Mouse (Mus musculus): ENCODE results near the gene Gm32742.

Gene Gm32742

DNA sequence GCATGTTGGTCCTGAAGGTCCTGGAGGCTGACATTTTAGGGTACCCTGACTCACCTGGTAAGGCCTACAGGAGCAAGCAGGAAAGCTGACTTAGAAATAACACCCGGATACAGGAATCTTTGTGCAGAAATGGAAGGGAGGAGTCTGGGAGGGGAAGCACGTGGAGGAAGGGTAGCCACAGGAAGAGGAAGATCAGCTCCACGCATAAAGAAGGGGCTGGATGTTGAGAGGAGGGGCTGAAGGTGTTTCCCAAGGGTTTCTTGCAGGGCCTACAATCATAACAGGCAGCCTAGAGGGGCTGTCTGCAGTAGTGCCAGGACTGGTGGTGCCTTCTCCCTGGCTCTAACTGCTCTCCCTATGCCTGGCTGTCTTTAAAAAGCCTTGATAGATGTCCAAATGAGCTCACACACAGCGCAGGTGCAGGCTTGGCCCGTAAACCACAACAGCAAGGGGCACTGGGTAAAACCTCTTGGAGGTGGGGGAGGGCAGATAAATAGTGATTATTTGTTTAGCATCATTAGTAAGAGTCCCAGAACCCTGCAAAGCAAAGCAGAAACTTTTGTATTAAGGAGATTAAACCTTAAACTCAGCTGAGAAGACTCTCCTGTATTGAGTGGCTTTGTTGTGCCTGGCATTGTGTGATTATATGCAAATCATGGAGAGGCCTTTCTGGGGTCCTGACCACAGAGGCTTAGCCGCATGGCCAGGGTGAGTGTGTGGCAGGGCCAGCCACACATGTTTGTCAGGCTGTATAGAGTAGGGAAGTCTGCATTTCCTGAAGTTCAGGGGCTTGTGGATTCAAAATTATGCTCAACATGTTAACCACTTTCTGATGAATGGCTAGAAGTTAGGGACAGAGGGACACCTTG, at the start of gene Gm32742:
Gene Gm32742, minus strand, starts transcription at position 206 of the 869 bp plus-strand sequence.
- no peak for ATAC-seq (ENCODE audit: low TSS enrichment)

DNA sequence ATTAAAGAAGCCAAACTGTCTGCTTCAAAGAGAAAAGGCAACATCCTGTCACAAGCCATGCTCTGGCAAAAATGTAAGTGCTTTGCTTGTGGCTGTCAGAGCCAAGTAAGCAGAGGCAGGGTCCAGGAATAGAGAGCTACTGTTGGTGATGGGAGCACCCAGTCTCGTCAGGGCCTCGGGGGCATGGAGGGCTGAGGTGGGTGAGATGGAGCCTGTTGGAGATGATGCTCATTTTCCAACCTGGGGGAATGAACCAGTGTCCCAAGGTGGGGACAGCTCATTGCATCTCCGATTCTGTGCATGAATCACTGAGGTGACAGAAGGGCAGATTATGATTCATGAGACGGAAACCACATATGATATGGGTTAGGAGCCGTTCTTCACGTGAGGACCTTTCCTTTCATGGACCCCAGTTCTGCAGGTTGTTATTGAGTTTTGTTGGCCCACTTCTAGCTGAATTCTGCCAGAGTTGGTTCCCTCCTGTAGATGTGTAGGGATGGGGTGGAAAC, 48.5 kb upstream of the Gm32742 start:
- ATAC-seq (ENCODE audit: low TSS enrichment): no peak

DNA sequence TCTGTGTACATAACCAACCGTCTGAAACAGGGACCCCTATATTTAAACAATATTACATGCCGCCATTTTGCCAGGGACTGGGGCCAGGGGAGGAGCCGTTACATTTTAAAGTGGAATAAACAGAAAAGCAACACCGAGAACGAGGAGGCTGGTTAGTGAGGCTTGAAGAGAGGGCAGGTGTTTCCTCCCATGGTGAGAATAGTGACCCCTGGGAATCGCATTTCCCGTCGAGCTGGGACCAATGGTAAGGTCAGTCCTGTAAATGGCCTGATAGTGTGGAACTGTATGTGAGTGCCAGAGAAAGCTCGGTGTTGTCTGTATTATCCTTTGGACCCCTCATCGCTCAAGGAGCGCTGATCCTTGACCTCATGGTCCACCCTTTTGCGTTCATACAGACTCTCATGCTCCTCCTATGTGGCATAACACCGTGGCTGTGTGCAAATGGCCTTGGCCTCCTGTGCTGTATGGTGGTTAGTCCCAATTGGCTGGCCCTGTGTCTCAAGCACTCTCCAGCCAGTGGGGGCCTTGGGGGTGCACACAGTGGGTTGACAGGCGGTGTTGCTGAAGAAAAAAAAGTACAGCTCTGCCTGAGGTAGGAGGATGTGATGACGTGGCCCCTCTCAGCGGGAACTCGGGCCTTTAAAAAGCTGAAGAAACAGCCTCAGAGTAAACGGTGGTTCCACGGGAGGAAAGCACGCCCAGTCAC, 47.9 kb upstream of the Gm32742 start, which contains the start of gene Pou2af1:
Gene Pou2af1, plus strand, starts transcription at position 686 of the 706 bp plus-strand sequence.
- ATAC-seq (ENCODE audit: low TSS enrichment): no peak

DNA sequence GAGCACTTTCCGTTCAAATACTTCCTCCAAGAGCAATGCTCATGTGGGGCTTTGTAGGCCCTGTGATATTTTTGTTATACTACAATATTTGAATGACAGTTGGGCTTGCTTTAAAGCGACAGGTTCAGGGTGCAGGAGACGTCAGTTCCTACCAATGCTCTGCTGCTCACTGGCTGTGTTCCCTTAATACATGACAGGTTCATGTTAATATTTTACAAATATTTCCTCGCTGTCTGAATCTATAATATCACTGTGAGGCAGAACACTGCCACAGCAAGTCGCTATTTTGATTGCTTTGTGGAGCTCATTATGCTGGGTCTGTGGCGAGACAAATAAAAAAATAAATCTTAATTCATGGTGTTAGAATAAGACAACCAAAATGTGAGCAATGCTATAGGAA, 45.9 kb upstream of the Gm32742 start:
- no peak for ATAC-seq (ENCODE audit: low TSS enrichment)

DNA sequence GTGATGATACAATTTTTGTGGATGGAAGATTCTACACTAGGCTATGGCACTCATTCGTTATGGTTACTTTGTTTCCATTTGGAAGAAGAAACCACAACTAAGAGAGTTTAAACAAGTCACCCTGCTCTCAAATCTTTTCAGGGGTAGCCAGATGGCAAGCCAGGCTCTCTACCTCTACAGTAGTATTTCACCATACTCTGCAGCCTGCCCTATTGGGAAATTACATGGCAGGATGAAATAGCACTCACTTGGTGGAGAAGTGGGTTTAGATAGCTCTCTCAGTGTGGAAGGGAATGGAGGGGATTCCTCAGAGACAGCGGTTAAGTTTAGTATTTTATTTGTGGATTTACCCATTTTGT, 43.6 kb upstream of the Gm32742 start:
- no peak for ATAC-seq (ENCODE audit: low TSS enrichment)

DNA sequence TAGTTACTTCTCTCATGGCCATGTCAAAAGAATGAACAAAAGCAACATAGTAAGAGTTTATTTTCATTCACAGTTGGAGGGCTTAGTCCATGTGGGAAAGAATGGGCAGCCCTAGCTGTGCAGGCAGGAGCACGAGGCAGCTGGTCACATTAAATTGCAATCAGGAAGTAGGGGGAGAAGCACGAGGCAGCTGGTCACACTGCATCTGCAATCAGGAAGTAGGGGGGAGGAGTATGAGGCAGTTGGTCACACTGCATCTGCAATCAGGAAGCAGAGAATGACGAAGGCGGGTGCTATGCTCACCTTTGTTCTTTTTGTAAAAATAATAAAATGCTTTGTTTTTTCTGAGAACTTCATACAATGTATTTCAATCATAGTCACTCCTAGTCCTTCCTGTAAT, 29.5 kb upstream of the Gm32742 start:
- no peak for ATAC-seq (ENCODE audit: low TSS enrichment)

DNA sequence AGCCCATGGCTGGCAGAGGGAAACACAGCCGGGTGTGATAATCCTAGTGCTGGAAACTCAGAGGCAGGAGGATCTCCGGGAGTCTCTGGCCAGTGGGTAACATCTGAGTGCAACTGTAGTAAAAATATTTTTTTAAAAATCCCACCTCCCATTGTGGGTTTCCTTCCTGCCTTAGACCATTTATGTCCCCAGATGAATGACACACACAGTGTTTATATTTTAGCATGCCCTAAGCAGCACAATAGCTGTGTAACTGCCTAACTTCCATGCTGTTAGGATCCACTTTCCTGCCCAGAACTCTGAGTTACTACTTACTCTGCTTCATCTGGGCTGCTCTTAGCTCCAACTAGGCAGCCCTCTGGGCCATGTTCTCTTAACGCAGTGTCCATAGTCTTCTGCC, 25.3 kb upstream of the Gm32742 start:
- ATAC-seq (ENCODE audit: low TSS enrichment): no peak

DNA sequence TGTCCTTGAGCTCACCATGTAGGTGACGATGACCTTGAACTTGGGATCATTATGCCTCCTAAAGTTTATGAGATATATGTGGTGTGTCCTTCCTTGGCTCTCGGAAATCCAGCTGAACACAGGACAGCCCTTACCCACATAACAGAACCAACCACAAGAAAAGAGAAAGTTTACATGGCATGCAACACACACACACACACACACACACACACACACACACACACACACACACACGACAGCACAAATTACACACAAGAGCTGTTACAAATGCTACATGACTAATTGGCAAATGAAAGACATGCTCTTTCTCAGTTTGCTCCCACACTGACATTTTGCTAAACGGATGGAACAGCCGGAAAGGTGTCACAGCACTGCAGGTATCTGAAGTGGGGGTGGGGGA, 20.6 kb upstream of the Gm32742 start:
- no peak for ATAC-seq (ENCODE audit: low TSS enrichment)

DNA sequence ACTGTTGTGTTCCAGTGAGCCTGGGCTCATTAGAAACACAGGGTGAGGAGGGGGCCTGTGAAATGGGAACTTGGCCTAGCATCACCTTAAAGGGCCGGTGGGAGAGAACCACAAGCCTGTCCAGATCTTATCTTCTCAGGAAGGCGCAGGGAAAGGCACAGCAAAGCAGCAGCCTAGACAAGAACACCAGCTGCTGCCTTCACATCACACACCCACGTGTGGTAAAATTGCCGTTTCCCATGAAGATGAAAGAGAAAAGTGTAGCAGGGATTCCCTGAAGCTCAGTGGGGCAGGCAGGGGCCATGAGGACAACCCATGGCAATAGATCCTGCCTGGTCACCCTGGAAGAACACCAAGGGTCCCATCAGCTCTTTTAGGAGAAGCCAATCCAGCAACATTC, 20.1 kb upstream of the Gm32742 start:
- ATAC-seq (ENCODE audit: low TSS enrichment): peak; percentile 96

DNA sequence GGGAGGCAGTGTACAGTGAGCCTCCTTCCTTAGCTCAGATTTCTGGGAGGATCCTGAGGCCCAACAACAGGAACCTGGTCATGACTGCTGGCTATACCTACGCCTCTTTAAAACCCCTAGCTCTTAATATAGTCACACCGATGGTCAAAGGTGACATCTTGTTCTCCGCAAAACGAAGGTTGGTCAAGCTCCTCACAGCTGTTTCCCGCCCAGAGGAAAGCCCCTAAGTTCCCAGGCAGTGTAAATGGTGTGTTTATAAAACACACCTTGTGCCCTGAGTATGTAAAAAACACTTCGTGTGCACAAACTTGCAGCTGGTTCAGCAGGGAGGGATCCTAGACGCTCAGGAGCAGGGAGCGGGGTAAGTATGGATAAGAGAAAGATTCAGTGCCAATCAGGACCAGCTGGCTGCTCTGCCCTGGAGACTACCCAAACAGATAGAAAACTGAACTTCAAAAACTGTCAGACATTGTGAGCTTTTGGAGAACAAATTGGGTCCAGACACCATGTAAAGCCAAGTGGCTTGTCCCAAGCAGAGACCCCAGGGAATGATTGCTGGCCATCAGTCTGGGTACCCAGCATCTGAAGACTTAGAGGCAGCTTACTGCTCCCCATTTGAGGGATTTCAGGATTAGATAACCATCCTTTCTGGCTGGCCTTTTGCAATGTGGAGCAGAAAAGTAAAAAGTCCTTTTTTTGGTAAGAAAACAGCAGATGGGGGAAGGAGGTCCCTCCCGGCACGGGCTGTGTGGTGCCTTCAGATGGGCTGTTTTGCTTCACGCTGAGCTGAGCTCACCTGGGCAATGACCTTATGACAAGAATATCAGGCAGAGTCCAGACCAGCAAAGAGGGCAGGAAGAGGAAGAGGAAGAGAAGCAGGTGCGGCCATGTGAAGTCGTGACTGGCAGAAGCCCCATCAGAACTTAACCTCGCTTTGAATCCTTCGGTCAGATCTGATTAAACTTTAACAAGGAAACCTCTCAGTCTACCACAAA, 17.7 kb upstream of the Gm32742 start:
- no peak for ATAC-seq (ENCODE audit: low TSS enrichment)

DNA sequence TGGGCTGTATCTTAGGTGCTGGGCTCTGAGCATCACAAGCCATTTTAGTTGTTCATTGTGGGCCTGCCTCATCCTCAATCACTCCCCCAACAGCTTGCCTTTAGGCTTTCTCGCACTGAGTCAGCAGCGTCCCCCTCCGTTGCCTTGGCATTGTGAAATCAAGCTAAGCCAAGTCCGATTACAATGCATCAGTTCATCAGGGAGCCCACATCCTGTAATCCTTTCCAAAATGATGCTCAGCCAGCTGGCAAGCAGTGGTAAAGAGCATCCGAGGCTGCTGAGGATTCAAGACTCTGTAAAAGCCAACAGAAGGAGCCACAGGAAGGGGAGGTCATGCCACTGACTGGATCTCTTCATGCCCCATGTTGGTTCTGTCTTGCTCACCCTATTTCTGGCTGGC, 15.3 kb upstream of the Gm32742 start:
- peak; percentile 74 for ATAC-seq (ENCODE audit: low TSS enrichment)

DNA sequence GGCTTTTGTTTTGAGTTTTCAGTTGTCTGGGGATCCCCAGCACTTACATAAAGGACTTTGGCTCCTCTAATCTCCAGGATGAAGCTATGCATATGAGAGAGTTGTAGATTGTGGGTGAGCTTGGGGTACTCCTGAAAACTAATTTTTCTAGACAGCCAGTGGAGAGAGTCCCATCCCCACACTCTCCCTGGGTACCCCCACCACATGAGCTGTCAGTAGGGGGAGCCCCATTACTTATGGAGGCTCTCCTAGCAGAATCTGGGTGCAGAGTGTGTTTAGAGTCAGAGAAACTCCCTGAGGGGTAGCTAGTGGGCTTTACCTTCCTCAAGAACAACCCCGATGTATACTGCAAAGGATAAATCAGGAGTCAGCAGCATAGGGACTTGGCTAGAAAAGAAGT, 13.0 kb upstream of the Gm32742 start:
- ATAC-seq (ENCODE audit: low TSS enrichment): no peak

DNA sequence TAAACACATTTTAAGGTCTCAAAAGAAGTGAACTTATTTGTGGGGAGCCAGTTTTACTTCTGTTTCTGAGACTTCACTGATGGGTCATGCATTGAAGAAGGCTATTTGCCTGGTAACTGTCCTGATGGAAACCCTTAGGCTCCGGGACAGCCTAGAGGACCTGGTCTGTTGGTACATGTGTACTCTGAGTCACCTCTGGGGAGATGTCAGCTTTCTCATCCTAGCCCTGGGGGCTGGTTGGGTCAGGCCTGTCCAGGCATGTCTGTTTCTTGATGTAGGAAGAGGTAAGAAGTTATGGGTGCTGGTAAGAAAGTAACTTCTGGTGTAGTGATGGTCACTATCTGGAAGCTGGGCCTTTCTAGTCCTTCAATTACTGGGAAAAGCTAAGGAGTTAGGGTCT, 10.4 kb upstream of the Gm32742 start:
- no peak for ATAC-seq (ENCODE audit: low TSS enrichment)

DNA sequence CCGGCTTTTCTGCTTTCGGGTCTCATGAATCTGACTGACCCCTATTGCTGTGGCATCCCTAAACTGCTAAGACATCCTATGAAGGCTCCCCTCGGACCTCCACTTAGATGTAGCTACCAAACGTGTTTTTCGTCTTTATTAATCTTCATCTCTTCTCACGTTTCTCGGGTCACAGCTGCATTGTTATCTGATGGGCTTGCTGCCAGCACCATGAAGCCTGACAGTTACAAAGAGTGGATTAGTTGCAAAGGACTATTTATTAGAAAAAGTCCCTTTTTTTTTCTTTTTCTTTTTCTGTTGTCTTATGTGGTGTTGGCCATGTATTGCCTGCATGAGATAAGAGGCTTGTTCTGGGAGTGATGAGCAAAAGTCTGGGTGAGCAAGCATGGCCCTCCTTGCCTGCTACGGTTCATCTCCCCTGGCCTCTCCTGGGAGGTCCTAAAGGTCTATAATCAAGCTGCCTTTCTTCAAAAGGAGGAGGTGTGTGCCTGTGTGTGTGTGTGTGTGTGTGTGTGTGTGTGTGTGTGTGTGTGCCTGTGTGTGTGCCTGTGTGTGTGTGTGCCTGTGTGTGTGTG, 9.7 kb upstream of the Gm32742 start:
- no peak for ATAC-seq (ENCODE audit: low TSS enrichment)

DNA sequence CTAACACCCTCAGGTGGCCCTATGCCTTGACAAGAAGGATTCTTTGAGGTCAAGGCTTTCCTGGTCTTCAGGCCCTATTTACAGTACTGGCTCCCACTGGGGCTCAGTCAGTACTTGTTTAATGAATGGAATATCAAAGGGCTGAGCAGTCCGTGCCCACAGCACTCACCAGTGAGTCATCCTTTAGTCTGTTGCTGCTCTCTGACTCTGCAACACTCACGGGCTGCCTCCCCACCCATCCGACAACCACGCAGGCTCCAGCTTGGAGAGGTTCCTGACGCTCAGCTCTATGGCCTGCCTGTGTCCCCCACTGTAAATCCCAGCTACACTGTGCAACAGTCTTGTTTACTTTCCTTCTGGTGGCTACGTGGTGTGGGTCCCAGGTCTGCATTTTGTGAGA, 5.0 kb upstream of the Gm32742 start:
- ATAC-seq (ENCODE audit: low TSS enrichment): no peak

DNA sequence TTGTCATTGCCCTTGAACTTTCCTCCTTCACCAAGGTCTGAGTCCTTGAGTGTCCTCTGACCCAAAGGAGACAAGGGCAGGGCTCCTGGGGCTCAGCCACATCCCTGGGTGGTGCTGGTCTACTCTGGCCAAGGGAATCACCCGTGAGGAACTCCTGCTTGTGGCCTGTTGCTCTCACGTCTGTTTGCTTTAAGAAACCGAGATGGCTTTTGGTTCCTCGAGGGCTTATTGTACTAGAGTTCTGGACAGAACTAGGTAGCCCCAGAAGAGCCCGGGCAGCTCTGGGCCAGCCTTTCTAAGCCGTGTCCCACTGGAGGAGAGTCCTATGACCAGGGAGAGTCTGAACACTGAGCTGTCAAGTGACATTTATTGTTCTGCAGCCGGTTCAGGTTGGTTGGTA, 3.8 kb upstream of the Gm32742 start:
- no peak for ATAC-seq (ENCODE audit: low TSS enrichment)

DNA sequence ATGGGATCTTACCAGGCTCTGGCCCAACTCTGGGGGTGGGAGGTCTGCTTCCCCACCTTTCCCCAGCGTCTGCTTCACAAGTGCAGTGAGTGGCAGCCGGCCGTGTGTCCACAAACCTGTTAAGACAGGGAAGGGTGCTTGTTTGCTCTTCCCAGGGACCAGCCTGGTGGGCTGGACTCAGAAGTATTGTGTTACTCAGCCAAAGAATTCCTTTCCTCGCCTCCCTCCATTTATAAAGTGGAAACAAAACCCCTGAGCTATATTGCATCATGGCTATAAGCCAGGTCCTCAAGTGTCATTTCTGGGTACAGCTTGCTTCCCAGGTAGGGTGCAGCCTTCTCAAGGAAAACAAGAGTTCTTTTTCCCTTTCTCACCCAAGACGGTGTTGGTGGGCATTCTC, 3.4 kb upstream of the Gm32742 start:
- no peak for ATAC-seq (ENCODE audit: low TSS enrichment)

DNA sequence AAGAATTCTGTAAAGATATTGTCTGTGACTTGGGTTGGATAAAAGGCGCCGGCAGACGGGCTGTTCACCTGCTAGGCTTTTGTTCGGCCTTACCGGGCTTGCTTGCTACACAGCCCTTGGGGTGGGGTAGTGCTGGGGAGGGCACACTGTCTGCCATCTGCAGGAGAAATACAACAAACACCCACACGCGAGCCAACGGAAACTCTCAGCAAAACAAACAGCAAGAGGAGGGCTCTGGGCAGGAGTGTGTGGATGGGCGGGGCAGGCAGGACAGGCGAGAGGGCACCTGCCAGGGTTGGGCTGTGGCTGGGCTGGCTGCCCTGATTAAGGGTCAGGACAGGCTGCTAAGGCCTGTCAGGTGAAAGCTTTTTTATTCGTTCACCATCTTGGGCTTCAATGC, 2.6 kb upstream of the Gm32742 start:
- no peak for ATAC-seq (ENCODE audit: low TSS enrichment)

DNA sequence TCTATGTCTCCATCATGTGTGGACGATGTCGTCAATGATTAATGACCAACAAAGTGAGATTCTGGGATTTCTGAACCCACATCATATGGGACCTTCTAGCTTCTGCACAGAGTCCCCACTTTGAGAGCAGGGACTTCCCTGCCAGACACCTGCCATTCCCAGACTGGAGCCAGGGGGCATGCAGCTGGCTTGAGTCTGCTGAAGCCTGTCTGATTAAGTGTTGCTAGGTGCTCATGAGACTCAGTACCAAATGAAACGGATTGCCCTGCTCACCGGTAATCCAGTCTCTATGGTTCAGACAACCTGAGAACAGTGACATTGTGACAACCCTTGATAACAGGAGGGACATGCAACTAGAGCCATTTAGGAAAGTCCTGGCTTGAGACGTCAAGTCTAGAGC, 1.3 kb downstream of the Gm32742 start:
- ATAC-seq (ENCODE audit: low TSS enrichment): no peak

DNA sequence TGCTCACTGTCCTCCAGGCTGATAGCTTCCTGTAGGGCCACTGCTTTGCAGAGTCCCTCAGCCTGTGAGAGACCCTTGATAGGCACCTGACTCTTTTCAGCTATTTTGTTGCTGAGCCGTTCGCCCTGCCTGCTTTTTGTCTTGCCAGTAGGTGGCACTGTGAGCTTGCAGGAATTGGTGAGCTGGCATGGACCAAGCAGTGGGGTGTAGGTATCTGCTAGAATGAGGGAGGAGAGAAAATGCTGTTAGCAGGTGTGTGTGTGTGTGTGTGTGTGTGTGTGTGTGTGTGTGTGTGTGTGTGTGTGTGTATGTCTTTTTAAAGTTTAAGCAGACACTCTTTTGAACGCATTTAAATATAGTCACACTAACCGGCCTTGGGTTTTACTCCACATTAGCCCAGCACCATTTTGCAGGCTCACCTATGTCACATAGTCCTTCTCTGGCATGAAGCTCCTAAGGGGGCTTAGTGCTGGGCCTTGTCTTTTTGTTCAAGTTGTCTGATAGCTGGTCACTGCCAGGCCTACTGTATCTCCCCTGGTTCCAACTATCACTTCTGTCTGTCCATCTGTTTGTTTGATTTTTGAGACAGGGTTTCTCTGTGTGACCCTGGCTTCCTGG, 3.4 kb downstream of the Gm32742 start:
- ATAC-seq (ENCODE audit: low TSS enrichment): peak; percentile 94

Measured in frontal cortex, adult (tissue).